Mouse (Mus musculus): ENCODE data around the gene Fra10ac1. TPM values are rescaled to one million over a fixed set of nuclear protein-coding genes. Genes with fewer than 3 reads are reported as not detected.

Gene Fra10ac1
- total RNA-seq, 2 experiments from 2014 or later, result 27.1 to 38.5 TPM

Other genes with a start within 250 kb of the Fra10ac1 start
- gene Myof, start 180.6 kb downstream of the Fra10ac1 start, total RNA-seq (2014; fragmentation: Nextera tagmentation), result not detected in 2 replicates
- gene Myof, start 180.6 kb downstream of the Fra10ac1 start, total RNA-seq (2017), result 0.23 and 0.53 TPM in 2 replicates
- gene Cep55, start 169.1 kb downstream of the Fra10ac1 start, total RNA-seq (2014; fragmentation: Nextera tagmentation), result 3.9 and 4.6 TPM in 2 replicates
- gene Cep55, start 169.1 kb downstream of the Fra10ac1 start, total RNA-seq (2017), result 4.7 and 8.2 TPM in 2 replicates
- gene Ffar4, start 127.1 kb downstream of the Fra10ac1 start, total RNA-seq (2014; fragmentation: Nextera tagmentation), result not detected in 2 replicates
- gene Ffar4, start 127.1 kb downstream of the Fra10ac1 start, total RNA-seq (2017), result not detected in 2 replicates
- gene Rbp4, start 98.9 kb downstream of the Fra10ac1 start, total RNA-seq (2014; fragmentation: Nextera tagmentation), result not detected in 2 replicates
- not detected in 2 replicates for gene Rbp4, start 98.9 kb downstream of the Fra10ac1 start, total RNA-seq (2017)
- gene Pde6c, start 91.4 kb downstream of the Fra10ac1 start, total RNA-seq (2014; fragmentation: Nextera tagmentation), result not detected in 2 replicates
- gene Pde6c, start 91.4 kb downstream of the Fra10ac1 start, total RNA-seq (2017), result not detected in 2 replicates
- not detected in 2 replicates for gene Lgi1, start 40.4 kb upstream of the Fra10ac1 start, total RNA-seq (2014; fragmentation: Nextera tagmentation)
- not detected in 2 replicates for gene Lgi1, start 40.4 kb upstream of the Fra10ac1 start, total RNA-seq (2017)
- 15.9 and 20.1 TPM in 2 replicates for gene Slc35g1, start 171.8 kb upstream of the Fra10ac1 start, total RNA-seq (2014; fragmentation: Nextera tagmentation)
- 23.1 and 28.8 TPM in 2 replicates for gene Slc35g1, start 171.8 kb upstream of the Fra10ac1 start, total RNA-seq (2017)